Mouse (Mus musculus) stomach, embryonic 14.5 days (tissue): ENCODE measurements around the gene Fam110a. TPM values are rescaled to one million over a fixed set of nuclear protein-coding genes. Genes with fewer than 3 reads are reported as not detected.
"Not testable (repeated sequence)": the region's sequence is repeated elsewhere in the genome, so short reads cannot be mapped to it uniquely, and the experiment has no call there.

Experiments
- ATAC-seq: fragments of 200-750 bp; cut with Nextera tagmentation; 2 replicates; pipeline ENCODE4 v1.8.0; 2017; ENCODE audit warnings: low read depth, moderate TSS enrichment; ENCODE audit not compliant: insufficient number of reproducible peaks, insufficient read depth, low FRiP score
- H3K27ac ChIP-seq: fragments of 300-500 bp; sonication (generic); 2 replicates; pipeline ENCODE4 v1.5.1; 2014; ENCODE audit warnings: mild to moderate bottlenecking, low read length, moderate library complexity, mixed read lengths
- H3K27me3 ChIP-seq: fragments of 300-500 bp; sonication (generic); 2 replicates; pipeline ENCODE4 v1.6.1; 2014; ENCODE audit warnings: low read length, control low read depth, mixed read lengths; ENCODE audit not compliant: control insufficient read depth, insufficient read depth
- H3K36me3 ChIP-seq: fragments of 300-500 bp; sonication (generic); 2 replicates; pipeline ENCODE4 v1.6.1; 2014; ENCODE audit warnings: mild to moderate bottlenecking, control low read depth, low read length, moderate library complexity, mixed read lengths; ENCODE audit not compliant: control insufficient read depth, insufficient read depth
- H3K4me1 ChIP-seq: fragments of 300-500 bp; sonication (generic); 2 replicates; pipeline ENCODE4 v1.6.1; 2014; ENCODE audit warnings: low read length, control low read depth, mixed read lengths; ENCODE audit not compliant: control insufficient read depth, insufficient read depth
- H3K4me2 ChIP-seq: fragments of 300-500 bp; sonication (generic); replicated peaks from 2 replicates; pipeline ENCODE4 v1.6.1; 2014; ENCODE audit warnings: low read depth, low read length, control low read depth
- H3K4me3 ChIP-seq: fragments of 300-500 bp; sonication (generic); 2 replicates; pipeline ENCODE4 v1.5.1; 2014; ENCODE audit warnings: low read depth, low read length, control low read depth
- H3K9ac ChIP-seq: fragments of 300-500 bp; sonication (generic); replicated peaks from 2 replicates; pipeline ENCODE4 v1.6.1; 2014; ENCODE audit warnings: low read depth, mild to moderate bottlenecking, control low read depth, low read length, moderate library complexity, mixed read lengths
- H3K9me3 ChIP-seq: fragments of 300-500 bp; sonication (generic); 2 replicates; pipeline ENCODE4 v1.6.1; 2016; ENCODE audit warnings: low read depth, low read length, control low read depth; ENCODE audit not compliant: control insufficient read depth
- WGBS: fragments of 180-500 bp; shearing (Covaris S2); extraction: QIAGEN DNeasy Blood & Tissue Kit; methylation state at CpG from one replicate; pipeline ENCODE4 v1.1.7; 2014; 5-methylcytosine and 5-hydroxymethylcytosine counted together
- polyA plus RNA-seq: library from polyadenylated mRNA; unstranded; fragments of >200 nt; fragmentation: Nextera tagmentation; extraction: Ambion mirVana; gene quantifications from 2 replicates; pipeline ENCODE4 v1.2.1, GENCODE M21; 2014

Gene Fam110a
- polyA plus RNA-seq, 1 experiment from 2014 or later, result 27.4 TPM

GRCm38 (mm10) chr2:151999669-152000290, 19.8 kb upstream of the Fam110a start:
- Histone ChIP-seq H3K36me3 (no peaks in the 10 kb centered on the region), H3K9ac (no peak overlapping the region), H3K27me3 (no peaks in the 10 kb centered on the region), H3K4me3 (no peak overlapping the region), H3K4me2 (peak overlapping the region; percentile 8), H3K27ac (no peak overlapping the region), H3K4me1 (no peaks in the 10 kb centered on the region; the same call in 1 of the 2 replicates), H3K9me3 (no peaks in the 10 kb centered on the region)
- 11% methylated on average over 20 of the region's 20 CpGs for WGBS
- ATAC-seq, result no peak

GRCm38 (mm10) chr2:151998932-151999331, 18.9 kb upstream of the Fam110a start:
- H3K27me3 ChIP-seq, result no peaks in the 10 kb centered on the region
- no peak overlapping the region for H3K27ac ChIP-seq
- no peak overlapping the region for H3K9ac ChIP-seq
- ATAC-seq, result no peak
- H3K4me2 ChIP-seq, result no peak overlapping the region
- no peaks in the 10 kb centered on the region; the same call in 1 of the 2 replicates for H3K4me1 ChIP-seq
- no peaks in the 10 kb centered on the region for H3K9me3 ChIP-seq
- no peak overlapping the region for H3K4me3 ChIP-seq
- H3K36me3 ChIP-seq, result no peaks in the 10 kb centered on the region
- WGBS, result 65% methylated on average over 4 of the region's 4 CpGs

GRCm38 (mm10) chr2:151998505-151998899, 18.5 kb upstream of the Fam110a start:
- Histone ChIP-seq H3K4me2 (no peak overlapping the region), H3K9me3 (no peaks in the 10 kb centered on the region), H3K27me3 (no peaks in the 10 kb centered on the region), H3K4me1 (no peaks in the 10 kb centered on the region; the same call in 1 of the 2 replicates), H3K4me3 (no peak overlapping the region), H3K36me3 (no peaks in the 10 kb centered on the region), H3K9ac (no peak overlapping the region), H3K27ac (no peak overlapping the region)
- WGBS, result 66% methylated on average over 9 of the region's 9 CpGs
- ATAC-seq, result no peak

GRCm38 (mm10) chr2:151997776-151998504, 17.9 kb upstream of the Fam110a start:
- no peaks in the 10 kb centered on the region for H3K36me3 ChIP-seq
- no peak overlapping the region for H3K4me2 ChIP-seq
- ATAC-seq, result no peak
- no peaks in the 10 kb centered on the region for H3K27me3 ChIP-seq
- H3K27ac ChIP-seq, result no peak overlapping the region
- 44% methylated on average over 8 of the region's 8 CpGs for WGBS
- no peaks in the 10 kb centered on the region; the same call in 1 of the 2 replicates for H3K4me1 ChIP-seq
- no peaks in the 10 kb centered on the region for H3K9me3 ChIP-seq
- H3K4me3 ChIP-seq, result no peak overlapping the region
- H3K9ac ChIP-seq, result no peak overlapping the region

- H3K9ac ChIP-seq, H3K27ac ChIP-seq, ATAC-seq, H3K27me3 ChIP-seq, H3K4me1 ChIP-seq, H3K4me2 ChIP-seq, H3K9me3 ChIP-seq, H3K36me3 ChIP-seq, H3K4me3 ChIP-seq: not testable (repeated sequence)
- whole genome bisulfite sequencing, result 53% methylated on average over 2 of the region's 2 CpGs
Observed at GRCm38 (mm10) chr2:151997190-151997575, 17.2 kb upstream of the Fam110a start.

GRCm38 (mm10) chr2:151996229-151997189, 16.5 kb upstream of the Fam110a start, which contains the start of gene Slc52a3:
Gene Slc52a3, plus strand, starts transcription at chr2:151996511.
- peak; percentile 68; the same call in 1 of the 2 replicates for ATAC-seq
- Histone ChIP-seq H3K36me3 (no peaks in the 10 kb centered on the region), H3K4me3 (peak within 1 kb of the TSS; percentile 4; the same call in 1 of the 2 replicates), H3K9me3 (no peaks in the 10 kb centered on the region), H3K27ac (no peak within 1 kb of the TSS), H3K9ac (no peak within 1 kb of the TSS), H3K4me2 (peak within 1 kb of the TSS; percentile 25; the same call in 1 of the 2 replicates), H3K27me3 (no peaks in the 10 kb centered on the region), H3K4me1 (no peaks in the 10 kb centered on the region; the same call in 1 of the 2 replicates)
- 8% methylated on average over 35 of the region's 35 CpGs for WGBS

- no peaks in the 10 kb centered on the region for H3K4me1 ChIP-seq
- peak overlapping the region; percentile 27 for H3K4me2 ChIP-seq
- H3K9me3 ChIP-seq, result no peaks in the 10 kb centered on the region
- 13% methylated on average over 22 of the region's 22 CpGs for WGBS
- no peaks in the 10 kb centered on the region for H3K36me3 ChIP-seq
- H3K4me3 ChIP-seq, result no peak overlapping the region
- H3K27ac ChIP-seq, result no peak overlapping the region
- no peak for ATAC-seq
- H3K9ac ChIP-seq, result no peak overlapping the region
- no peaks in the 10 kb centered on the region for H3K27me3 ChIP-seq
Observed at GRCm38 (mm10) chr2:151994350-151995122, 14.5 kb upstream of the Fam110a start.
